Mouse (Mus musculus): ENCODE results near the gene Pla2g2f. TPM values are rescaled to one million over a fixed set of nuclear protein-coding genes. Genes with fewer than 3 reads are reported as not detected.

The Pla2g2f gene
- polyA plus RNA-seq, 1 experiment from 2014 or later = 0.08 TPM

- Histone ChIP-seq H3K9ac (no peak overlapping the region), H3K36me3 (no peaks in the 10 kb centered on the region), H3K27me3 (replicated peaks) (no peaks in the 10 kb centered on the region), H3K4me3 (no peak overlapping the region), H3K27ac (no peak overlapping the region), H3K4me1 (peaks cover 12% of the 10 kb centered on the region), H3K9me3 (no peaks in the 10 kb centered on the region), H3K4me2 (replicated peaks) (no peak overlapping the region)
- no peak for ATAC-seq (ENCODE audit: low FRiP score, low read depth)
- WGBS = 89% methylated on average over 9 of the region's 9 CpGs
Measured at GRCm38 (mm10) chr4:138754432-138754831, 3.0 kb downstream of the Pla2g2f start.

- ATAC-seq (ENCODE audit: low FRiP score, low read depth) = no peak
- Histone ChIP-seq H3K27ac (no peak overlapping the region), H3K4me3 (no peak overlapping the region), H3K27me3 (replicated peaks) (no peaks in the 10 kb centered on the region), H3K36me3 (no peaks in the 10 kb centered on the region), H3K9ac (no peak overlapping the region), H3K4me1 (peaks cover 12% of the 10 kb centered on the region), H3K9me3 (no peaks in the 10 kb centered on the region), H3K4me2 (replicated peaks) (no peak overlapping the region)
- 91% methylated on average over 3 of the region's 3 CpGs for WGBS
Measured at GRCm38 (mm10) chr4:138753608-138754007, 3.8 kb downstream of the Pla2g2f start.

GRCm38 (mm10) chr4:138752603-138753002 lies 4.8 kb downstream of the Pla2g2f start:
- H3K9me3 ChIP-seq = no peaks in the 10 kb centered on the region
- no peak overlapping the region for H3K4me2 ChIP-seq (replicated peaks)
- WGBS = 93% methylated on average over 6 of the region's 6 CpGs
- H3K36me3 ChIP-seq = no peaks in the 10 kb centered on the region
- H3K9ac ChIP-seq = no peak overlapping the region
- no peak overlapping the region for H3K27ac ChIP-seq
- peaks cover 18% of the 10 kb centered on the region for H3K4me1 ChIP-seq
- no peak for ATAC-seq (ENCODE audit: low FRiP score, low read depth)
- no peak overlapping the region for H3K4me3 ChIP-seq
- no peaks in the 10 kb centered on the region for H3K27me3 ChIP-seq (replicated peaks)

- Histone ChIP-seq H3K4me3 (no peak overlapping the region), H3K4me1 (peaks cover 7% of the 10 kb centered on the region; the same call in 1 of the 2 replicates), H3K9ac (no peak overlapping the region), H3K36me3 (no peaks in the 10 kb centered on the region), H3K27me3 (replicated peaks) (no peaks in the 10 kb centered on the region), H3K27ac (no peak overlapping the region), H3K9me3 (no peaks in the 10 kb centered on the region), H3K4me2 (replicated peaks) (no peak overlapping the region)
- 60% methylated on average over 8 of the region's 8 CpGs for WGBS
- ATAC-seq (ENCODE audit: low FRiP score, low read depth) = peak; percentile 44; the same call in 1 of the 2 replicates
Measured at GRCm38 (mm10) chr4:138748369-138749072, 8.9 kb downstream of the Pla2g2f start.

GRCm38 (mm10) chr4:138747851-138748250 lies 9.6 kb downstream of the Pla2g2f start:
- Histone ChIP-seq H3K27me3 (replicated peaks) (no peaks in the 10 kb centered on the region), H3K9me3 (no peaks in the 10 kb centered on the region), H3K4me3 (no peak overlapping the region), H3K4me2 (replicated peaks) (no peak overlapping the region), H3K27ac (no peak overlapping the region), H3K9ac (no peak overlapping the region), H3K4me1 (peaks cover 7% of the 10 kb centered on the region; the same call in 1 of the 2 replicates), H3K36me3 (no peaks in the 10 kb centered on the region)
- peak; percentile 76 for ATAC-seq (ENCODE audit: low FRiP score, low read depth)
- WGBS = 62% methylated on average over 10 of the region's 10 CpGs

- Histone ChIP-seq H3K4me3 (no peak overlapping the region), H3K4me2 (replicated peaks) (no peak overlapping the region), H3K27ac (no peak overlapping the region), H3K9ac (no peak overlapping the region), H3K36me3 (no peaks in the 10 kb centered on the region), H3K4me1 (peaks cover 7% of the 10 kb centered on the region; the same call in 1 of the 2 replicates), H3K9me3 (no peaks in the 10 kb centered on the region), H3K27me3 (replicated peaks) (no peaks in the 10 kb centered on the region)
- 89% methylated on average over 9 of the region's 9 CpGs for WGBS
- no peak for ATAC-seq (ENCODE audit: low FRiP score, low read depth)
Measured at GRCm38 (mm10) chr4:138746866-138747265, 10.6 kb downstream of the Pla2g2f start.

- 74% methylated on average over 4 of the region's 4 CpGs for WGBS
- Histone ChIP-seq H3K4me1 (peaks cover 7% of the 10 kb centered on the region; the same call in 1 of the 2 replicates), H3K27me3 (replicated peaks) (no peaks in the 10 kb centered on the region), H3K9me3 (no peaks in the 10 kb centered on the region), H3K9ac (no peak overlapping the region), H3K4me3 (no peak overlapping the region), H3K27ac (no peak overlapping the region), H3K36me3 (no peaks in the 10 kb centered on the region), H3K4me2 (replicated peaks) (no peak overlapping the region)
- ATAC-seq (ENCODE audit: low FRiP score, low read depth) = no peak
Measured at GRCm38 (mm10) chr4:138745884-138746283, 11.5 kb downstream of the Pla2g2f start.

- H3K27me3 ChIP-seq (replicated peaks) = no peaks in the 10 kb centered on the region
- ATAC-seq (ENCODE audit: low FRiP score, low read depth) = no peak
- WGBS = 10% methylated on average over 7 of the region's 7 CpGs
- no peak overlapping the region for H3K4me3 ChIP-seq
- H3K4me1 ChIP-seq = peaks cover 20% of the 10 kb centered on the region
- no peak overlapping the region for H3K27ac ChIP-seq
- H3K4me2 ChIP-seq (replicated peaks) = no peak overlapping the region
- no peaks in the 10 kb centered on the region for H3K9me3 ChIP-seq
- H3K36me3 ChIP-seq = no peaks in the 10 kb centered on the region
- H3K9ac ChIP-seq = no peak overlapping the region
Measured at GRCm38 (mm10) chr4:138739136-138739851, 18.1 kb downstream of the Pla2g2f start.

- H3K9me3 ChIP-seq = no peaks in the 10 kb centered on the region
- H3K4me1 ChIP-seq = peaks cover 20% of the 10 kb centered on the region
- no peak within 1 kb of the TSS for H3K27ac ChIP-seq
- H3K9ac ChIP-seq = no peak within 1 kb of the TSS
- no peaks in the 10 kb centered on the region for H3K36me3 ChIP-seq
- H3K4me3 ChIP-seq = no peak within 1 kb of the TSS
- no peaks in the 10 kb centered on the region for H3K27me3 ChIP-seq (replicated peaks)
- no peak within 1 kb of the TSS for H3K4me2 ChIP-seq (replicated peaks)
- no peak for ATAC-seq (ENCODE audit: low FRiP score, low read depth)
- 76% methylated on average over 7 of the region's 7 CpGs for WGBS
Measured at GRCm38 (mm10) chr4:138737031-138737430, 20.4 kb downstream of the Pla2g2f start, which contains the start of gene Ubxn10. TSS of gene Ubxn10 (minus strand) at chr4:138737167.

GRCm38 (mm10) chr4:138734863-138735262 lies 22.6 kb downstream of the Pla2g2f start:
- ATAC-seq (ENCODE audit: low FRiP score, low read depth) = no peak
- Histone ChIP-seq H3K9ac (no peak overlapping the region), H3K9me3 (no peaks in the 10 kb centered on the region), H3K4me1 (peaks cover 20% of the 10 kb centered on the region), H3K4me3 (no peak overlapping the region), H3K36me3 (no peaks in the 10 kb centered on the region), H3K27me3 (replicated peaks) (no peaks in the 10 kb centered on the region), H3K4me2 (replicated peaks) (no peak overlapping the region), H3K27ac (no peak overlapping the region)
- 94% methylated on average over 4 of the region's 4 CpGs for WGBS

- no peak for ATAC-seq (ENCODE audit: low FRiP score, low read depth)
- H3K9ac ChIP-seq = no peak overlapping the region
- H3K36me3 ChIP-seq = no peaks in the 10 kb centered on the region
- H3K4me1 ChIP-seq = peaks cover 15% of the 10 kb centered on the region
- no peak overlapping the region for H3K4me3 ChIP-seq
- no peak overlapping the region for H3K4me2 ChIP-seq (replicated peaks)
- no peaks in the 10 kb centered on the region for H3K9me3 ChIP-seq
- WGBS = 65% methylated on average over 7 of the region's 7 CpGs
- H3K27me3 ChIP-seq (replicated peaks) = no peaks in the 10 kb centered on the region
- H3K27ac ChIP-seq = no peak overlapping the region
Measured at GRCm38 (mm10) chr4:138734105-138734504, 23.3 kb downstream of the Pla2g2f start.

GRCm38 (mm10) chr4:138729018-138729703 lies 28.3 kb downstream of the Pla2g2f start:
- Histone ChIP-seq H3K4me2 (replicated peaks) (no peak overlapping the region), H3K27me3 (replicated peaks) (no peaks in the 10 kb centered on the region), H3K4me1 (peaks cover 12% of the 10 kb centered on the region), H3K36me3 (no peaks in the 10 kb centered on the region), H3K9me3 (no peaks in the 10 kb centered on the region), H3K9ac (no peak overlapping the region), H3K4me3 (no peak overlapping the region), H3K27ac (no peak overlapping the region)
- ATAC-seq (ENCODE audit: low FRiP score, low read depth) = no peak
- 30% methylated on average over 9 of the region's 9 CpGs for WGBS
